Mouse (Mus musculus): ENCODE results near the gene Med29. TPM values are rescaled to one million over a fixed set of nuclear protein-coding genes. Genes with fewer than 3 reads are reported as not detected.
A peak's percentile ranks its signal among the peaks of the same experiment; 100 is the strongest.

Med29 gene
- total and polyA plus RNA-seq, 3 experiments = 31.1 to 39.6 TPM; not detected in 1

- H3K4me1 ChIP-seq (ENCODE audit: control insufficient read depth in 1 of 2, insufficient read depth in 2 of 2, low read length in 2 of 2) = peaks cover 2 to 19% of the 10 kb centered on the region in 2 experiments; a peak in 3 of 4 replicates
Observed at GRCm38 (mm10) chr7:28347746-28348145, 44.8 kb downstream of the Med29 start.

GRCm38 (mm10) chr7:28344637-28345036 is 47.9 kb downstream of the Med29 start:
- no peaks in the 10 kb centered on the region for H3K27me3 ChIP-seq (ENCODE audit: control insufficient read depth in 1 of 2, insufficient read depth in 2 of 2, low read length in 2 of 2)
- H3K9me3 ChIP-seq (replicated peaks; ENCODE audit: insufficient read depth, low read length) = no peaks in the 10 kb centered on the region
- peaks cover 0 to 11% of the 10 kb centered on the region in 2 experiments; a peak in 3 of 4 replicates for H3K4me1 ChIP-seq (ENCODE audit: control insufficient read depth in 1 of 2, insufficient read depth in 2 of 2, low read length in 2 of 2)
- H3K79me2 ChIP-seq (ENCODE audit: control insufficient read depth, insufficient read depth, low read length, poor library complexity) = no peaks in the 10 kb centered on the region
- H3K4me3 ChIP-seq (ENCODE audit: control insufficient read depth in 1 of 2, insufficient read depth in 1 of 2, low read depth in 2 of 2, low read length in 2 of 2) = no peak overlapping the region
- peak; percentile 87 for DNase-seq (ENCODE audit: low read depth, low spot score)
- peaks cover 0 to 7% of the 10 kb centered on the region in 2 experiments; a peak in 2 of 4 replicates for H3K36me3 ChIP-seq (ENCODE audit: control insufficient read depth in 1 of 2, insufficient read depth in 2 of 2, low read length in 2 of 2)
- no peak overlapping the region for H3K27ac ChIP-seq (ENCODE audit: control insufficient read depth, low read depth, low read length)
- H3K9ac ChIP-seq (ENCODE audit: control insufficient read depth, low read depth, low read length, poor library complexity, severe bottlenecking) = peak overlapping the region; percentile 71
- no peak for TF ChIP-seq POLR2AphosphoS2 (IDR thresholded peaks at IDR 0.05; ENCODE audit: low read length)
- TF ChIP-seq E2F4 (IDR thresholded peaks at IDR 0.05; ENCODE audit: borderline replicate concordance, low read depth, low read length) = no peak
- no peak for TF ChIP-seq EP300 (IDR thresholded peaks at IDR 0.05; ENCODE audit: low read depth in 1 of 2, low read length in 2 of 2)
- TF ChIP-seq ZC3H11A (IDR thresholded peaks at IDR 0.05; ENCODE audit: low read depth, low read length) = peak; percentile 58
- TF ChIP-seq USF2 (IDR thresholded peaks at IDR 0.05; ENCODE audit: borderline replicate concordance in 1 of 2, insufficient read depth in 1 of 2, low read depth in 1 of 2, low read length in 2 of 2) = no peak
- TF ChIP-seq POLR2AphosphoS5 (IDR thresholded peaks at IDR 0.05; ENCODE audit: borderline replicate concordance, low read depth, low read length) = no peak
- TF ChIP-seq GABPA (IDR thresholded peaks at IDR 0.05; ENCODE audit: low read depth, low read length) = no peak
- TF ChIP-seq MAZ (IDR thresholded peaks at IDR 0.05; ENCODE audit: low read depth, low read length) = no peak
- no peak for TF ChIP-seq NELFE (IDR thresholded peaks at IDR 0.05; ENCODE audit: low read depth, low read length)
- TF ChIP-seq MEF2A (IDR thresholded peaks at IDR 0.05; ENCODE audit: extremely low read depth, insufficient replicate concordance, low read depth, low read length, poor library complexity, severe bottlenecking) = no peak
- no peak for TF ChIP-seq GATA1 (IDR thresholded peaks at IDR 0.05; ENCODE audit: low read depth, low read length)
- TF ChIP-seq TCF12 (IDR thresholded peaks at IDR 0.05; ENCODE audit: low read depth, low read length) = no peak
- no peak for TF ChIP-seq ELF1 (IDR thresholded peaks at IDR 0.05; ENCODE audit: low read depth, low read length)
- TF ChIP-seq CHD2 (IDR thresholded peaks at IDR 0.05; ENCODE audit: low read length) = no peak
- peak; percentile 62; the same call in 1 of the 2 replicates for TF ChIP-seq MYC (IDR thresholded peaks at IDR 0.05; ENCODE audit: low read depth, low read length)
- TF ChIP-seq ZMIZ1 (IDR thresholded peaks at IDR 0.05; ENCODE audit: low read depth, low read length) = no peak
- TF ChIP-seq HCFC1 (IDR thresholded peaks at IDR 0.05; ENCODE audit: low read depth, low read length) = no peak
- TF ChIP-seq ZKSCAN1 (IDR thresholded peaks at IDR 0.05; ENCODE audit: low read depth, low read length) = no peak
- TF ChIP-seq MYB (IDR thresholded peaks at IDR 0.05; ENCODE audit: low read depth, low read length) = no peak
- no peak for TF ChIP-seq KAT2A (conservative IDR thresholded peaks at IDR 0.05; ENCODE audit: low read depth, low read length)
- TF ChIP-seq TBP (IDR thresholded peaks at IDR 0.05; ENCODE audit: low read depth, low read length) = no peak
- peak; percentile 66 for TF ChIP-seq MXI1 (IDR thresholded peaks at IDR 0.05; ENCODE audit: low read depth, low read length)
- TF ChIP-seq MAX (IDR thresholded peaks at IDR 0.05; ENCODE audit: low read length) = 0 out of 2 replicates have a peak, but pooled peaks have one; percentile 46
- no peak for TF ChIP-seq BHLHE40 (IDR thresholded peaks at IDR 0.05; ENCODE audit: borderline replicate concordance, low read depth, low read length)
- peak; percentile 72 to 97 (median 86) for TF ChIP-seq CTCF (IDR thresholded peaks at IDR 0.05 in 2 of 3, conservative IDR thresholded peaks at IDR 0.05 in 1 of 3; ENCODE audit: control insufficient read depth in 1 of 3, insufficient read depth in 1 of 3, low read depth in 2 of 3, low read length in 3 of 3, poor library complexity in 1 of 3, severe bottlenecking in 1 of 3)
- TF ChIP-seq ETS1 (IDR thresholded peaks at IDR 0.05; ENCODE audit: low read depth, low read length) = no peak
- peak; percentile 66 for TF ChIP-seq RAD21 (IDR thresholded peaks at IDR 0.05; ENCODE audit: low read depth, low read length)
- TF ChIP-seq USF1 (IDR thresholded peaks at IDR 0.05; ENCODE audit: low read depth, low read length) = no peak
- TF ChIP-seq MAFK (IDR thresholded peaks at IDR 0.05; ENCODE audit: borderline replicate concordance, low read depth, low read length) = no peak
- peak; percentile 65; the same call in 1 of the 2 replicates for TF ChIP-seq SIN3A (IDR thresholded peaks at IDR 0.05; ENCODE audit: low read length)

More at GRCm38 (mm10) chr7:28347746-28348145, 44.8 kb downstream of the Med29 start:
- DNase-seq (ENCODE audit: low read depth, low spot score) = peak; percentile 60
- Histone ChIP-seq H3K4me3 (ENCODE audit: control insufficient read depth in 1 of 2, insufficient read depth in 1 of 2, low read depth in 2 of 2, low read length in 2 of 2) (no peak overlapping the region), H3K9me3 (replicated peaks; ENCODE audit: insufficient read depth, low read length) (no peaks in the 10 kb centered on the region), H3K27ac (ENCODE audit: control insufficient read depth, low read depth, low read length) (no peak overlapping the region), H3K9ac (ENCODE audit: control insufficient read depth, low read depth, low read length, poor library complexity, severe bottlenecking) (no peak overlapping the region), H3K79me2 (ENCODE audit: control insufficient read depth, insufficient read depth, low read length, poor library complexity) (peaks cover 20% of the 10 kb centered on the region), H3K27me3 (ENCODE audit: control insufficient read depth in 1 of 2, insufficient read depth in 2 of 2, low read length in 2 of 2) (no peaks in the 10 kb centered on the region), H3K36me3 (ENCODE audit: control insufficient read depth in 1 of 2, insufficient read depth in 2 of 2, low read length in 2 of 2) (peaks cover 7 to 18% of the 10 kb centered on the region in 2 experiments)
- TF ChIP-seq TCF12 (IDR thresholded peaks at IDR 0.05; ENCODE audit: low read depth, low read length) (no peak), ZKSCAN1 (IDR thresholded peaks at IDR 0.05; ENCODE audit: low read depth, low read length) (no peak), CTCF (IDR thresholded peaks at IDR 0.05 in 2 of 3, conservative IDR thresholded peaks at IDR 0.05 in 1 of 3; ENCODE audit: control insufficient read depth in 1 of 3, insufficient read depth in 1 of 3, low read depth in 2 of 3, low read length in 3 of 3, poor library complexity in 1 of 3, severe bottlenecking in 1 of 3) (no peak), E2F4 (IDR thresholded peaks at IDR 0.05; ENCODE audit: borderline replicate concordance, low read depth, low read length) (no peak), POLR2AphosphoS5 (IDR thresholded peaks at IDR 0.05; ENCODE audit: borderline replicate concordance, low read depth, low read length) (no peak)
